Mouse (Mus musculus): ENCODE data around the gene Ces2h. TPM values are rescaled to one million over a fixed set of nuclear protein-coding genes. Genes with fewer than 3 reads are reported as not detected.

Gene Ces2h
- total RNA-seq, 2 experiments from 2014 or later = 0.85 to 2.1 TPM

Other genes starting within 250 kb of the Ces2h start
- gene Ces2b, start 169.3 kb upstream of the Ces2h start, total RNA-seq (2021) = 1 to 10 TPM; 5.1 to 9.9 TPM
- gene Ces2c, start 153.8 kb upstream of the Ces2h start, total RNA-seq (2021) = under 1 TPM in 1 of 2 experiments, not detected in 1; 0.42 TPM
- gene Ces2e, start 74.6 kb upstream of the Ces2h start, total RNA-seq (2021) = 10 to 100 TPM in 1 of 2 experiments, 1 to 10 TPM in 1; 9.9 to 21.9 TPM
- gene Ces2f, start 53.5 kb upstream of the Ces2h start, total RNA-seq (2021) = not detected
- 1 to 10 TPM; 7.8 to 7.9 TPM for gene Ces2g, start 39.1 kb upstream of the Ces2h start, total RNA-seq (2021)
- 10 to 100 TPM; 40.6 to 68.1 TPM for gene Ces3a, start 47.7 kb downstream of the Ces2h start, total RNA-seq (2021)
- gene Ces3b, start 82.9 kb downstream of the Ces2h start, total RNA-seq (2021) = not detected
- not detected for gene Ces4a, start 130.9 kb downstream of the Ces2h start, total RNA-seq (2021)
- gene Cbfb, start 169.8 kb downstream of the Ces2h start, total RNA-seq (2021) = 10 to 100 TPM; 47.2 to 50.2 TPM
- 10 to 100 TPM; 32.3 to 35.6 TPM for gene D230025D16Rik, start 224.3 kb downstream of the Ces2h start, total RNA-seq (2021)